Mouse (Mus musculus) embryonic fibroblast, embryonic 13.5 days (primary cell): Measurements from ENCODE around the gene Fkbp3.

ENCODE experiments used
- CTCF ChIP-seq: IDR thresholded peaks from 2 replicates; pipeline ENCODE4 v1.5.1; 2011; ENCODE audit warnings: mild to moderate bottlenecking, control low read depth, low read length, moderate library complexity, borderline replicate concordance; ENCODE audit not compliant: insufficient read depth
- POLR2A ChIP-seq: IDR thresholded peaks from 2 replicates; pipeline ENCODE4 v1.6.1; 2011; ENCODE audit warnings: low read depth, mild to moderate bottlenecking, control low read depth, low read length, moderate library complexity

- TF ChIP-seq POLR2A (no peak), CTCF (no peak)
These were observed 45.2 kb upstream of the Fkbp3 start for GRCm38 (mm10) chr12:65118968-65119367.
